Mouse (Mus musculus) kidney, postnatal 10 days (tissue): ENCODE results near the gene Egr2.

Experiments used
- DNase-seq: peaks from one replicate; pipeline ENCODE4 v3.0.0; 2021; ENCODE audit warnings: mixed read lengths

The Egr2 gene

DNA sequence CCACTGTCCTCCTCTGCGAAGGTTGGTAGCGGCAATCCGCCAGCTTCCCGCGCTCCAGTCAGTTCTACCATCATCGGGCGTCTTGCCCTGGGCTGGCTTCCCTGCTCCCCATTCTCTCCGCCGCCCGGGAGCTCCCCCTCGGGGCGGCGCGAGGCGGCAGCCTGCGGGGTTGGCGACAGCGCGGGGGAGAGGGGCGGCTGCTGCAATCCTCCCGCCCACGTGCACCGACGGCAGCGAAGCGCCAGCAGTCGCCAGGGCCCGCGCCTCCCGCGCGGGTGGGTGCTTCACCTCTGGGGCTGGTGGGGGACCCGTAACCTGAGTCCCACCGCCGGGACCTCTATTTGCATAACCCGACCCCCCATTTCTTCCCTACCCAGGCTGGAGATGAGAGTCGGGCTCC is at the start of gene Egr2:
Egr2 (plus strand) TSS at position 220 of the 400 bp plus-strand sequence.
- peak; percentile 43 for DNase-seq

DNA sequence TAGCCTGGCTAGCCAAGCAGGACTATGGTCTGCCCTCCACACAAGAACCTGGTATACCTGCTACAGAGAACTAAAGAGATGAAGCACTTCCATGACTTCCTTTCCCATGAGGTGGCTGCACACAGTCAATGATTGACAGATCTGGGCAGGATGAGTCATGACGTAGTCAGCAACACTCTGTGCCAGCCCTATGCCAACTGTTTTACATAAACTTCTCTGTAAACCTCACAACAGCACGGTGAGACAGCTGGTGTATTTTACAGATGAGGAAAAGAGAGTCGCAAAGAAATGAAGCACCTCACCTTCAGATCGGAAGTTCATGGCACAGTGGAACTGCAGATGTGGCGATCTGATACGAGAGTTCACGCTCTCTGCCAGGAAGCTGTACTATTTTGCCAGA is 47.8 kb upstream of the Egr2 start:
- DNase-seq: peak; percentile 30

GRCm38 (mm10) chr10:67489836-67490235 is 45.4 kb upstream of the Egr2 start:
- DNase-seq: no peak

DNA sequence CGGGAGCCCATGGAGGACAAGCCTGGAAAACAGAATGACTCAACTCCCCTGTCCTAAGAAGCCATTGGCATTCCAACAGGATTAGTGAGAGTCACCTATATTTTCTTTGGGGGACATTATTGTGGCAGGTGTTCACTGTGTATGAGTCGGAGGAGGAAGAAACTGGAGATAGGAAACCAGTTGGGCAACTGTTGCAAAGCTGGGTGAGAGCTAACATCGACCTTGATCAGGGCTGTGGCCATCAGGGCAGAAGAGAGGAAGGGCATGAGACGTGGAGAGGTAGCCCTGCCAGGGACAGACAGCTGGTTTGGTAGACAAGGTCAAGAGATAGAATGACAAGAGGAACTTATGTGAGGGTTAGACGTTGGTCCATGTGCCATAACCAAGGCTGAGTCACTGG is 44.6 kb upstream of the Egr2 start:
- no peak for DNase-seq

GRCm38 (mm10) chr10:67492161-67492571 is 43.1 kb upstream of the Egr2 start:
- DNase-seq: no peak

GRCm38 (mm10) chr10:67493556-67493955 is 41.7 kb upstream of the Egr2 start:
- DNase-seq: no peak

GRCm38 (mm10) chr10:67497144-67497892 is 38.0 kb upstream of the Egr2 start:
- no peak for DNase-seq

DNA sequence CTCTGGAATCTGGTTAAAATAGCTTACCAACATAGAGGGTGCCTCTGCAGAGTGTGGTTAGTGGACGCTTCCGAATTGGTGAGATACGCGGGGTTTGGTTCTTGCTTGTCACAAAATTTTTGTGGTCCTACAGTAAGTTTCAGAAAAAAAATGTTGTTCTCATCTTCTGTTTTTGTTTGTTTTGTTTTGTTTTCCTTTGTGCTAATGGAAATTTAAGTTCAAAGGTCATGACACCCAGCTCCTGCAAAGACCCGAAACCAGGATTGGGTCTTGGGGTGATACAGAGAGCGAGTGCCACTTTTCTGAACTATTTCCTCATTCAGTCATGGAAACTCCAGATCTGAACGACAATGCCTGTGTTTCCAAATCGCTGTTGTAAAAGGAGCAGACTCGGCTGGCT is 37.3 kb upstream of the Egr2 start:
- DNase-seq: no peak

DNA sequence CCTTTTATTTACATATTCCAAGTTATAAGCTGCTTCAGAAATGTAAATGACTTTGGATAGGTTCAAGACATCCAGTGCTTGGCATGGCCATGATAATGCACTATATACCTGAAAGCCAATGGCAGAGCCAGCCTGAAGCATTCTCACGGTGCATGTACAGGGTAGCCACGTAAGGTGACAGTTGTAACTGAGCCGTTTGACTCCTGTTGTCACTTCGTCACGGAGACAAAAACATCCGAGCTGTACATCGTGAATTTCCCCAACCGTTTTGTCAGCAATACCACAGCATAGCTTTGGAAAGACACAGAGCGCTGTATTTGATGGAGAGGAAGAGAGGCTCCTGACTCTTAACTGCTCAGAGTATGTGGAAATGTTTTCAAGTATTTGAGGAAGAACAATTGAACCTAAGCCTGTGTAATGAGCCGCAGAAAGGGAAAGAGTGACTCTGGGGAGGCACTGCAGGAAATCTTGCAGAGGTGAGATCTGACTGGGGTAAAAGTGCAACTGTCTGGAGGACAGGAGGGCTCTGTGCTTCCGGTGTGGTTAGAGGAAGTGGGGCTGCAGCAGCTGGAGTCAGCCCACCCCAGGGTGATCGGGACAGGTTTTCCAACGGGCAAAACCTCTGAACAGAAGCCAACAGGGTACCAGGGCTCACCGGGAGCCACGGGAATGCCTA is 31.8 kb upstream of the Egr2 start:
- no peak for DNase-seq

DNA sequence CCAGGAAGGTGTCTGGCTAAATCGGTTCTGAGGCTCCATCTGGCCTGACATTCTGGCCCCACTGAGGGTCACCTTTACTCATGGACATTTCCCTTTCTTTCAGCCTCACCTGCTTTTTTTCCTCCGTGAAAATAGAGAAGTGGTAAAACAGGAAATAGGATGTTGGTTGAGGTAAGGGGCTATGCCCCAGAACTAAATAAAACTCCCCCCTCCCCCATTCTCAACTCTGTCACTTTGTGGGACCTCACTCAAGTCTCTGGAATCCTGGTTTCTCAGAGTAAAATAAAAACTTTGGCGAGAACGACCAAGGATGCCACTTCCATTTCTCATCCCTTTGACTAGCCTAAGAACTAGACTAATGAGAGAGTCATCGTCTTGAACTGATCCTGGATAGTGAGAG is 31.2 kb upstream of the Egr2 start:
- DNase-seq: no peak

DNA sequence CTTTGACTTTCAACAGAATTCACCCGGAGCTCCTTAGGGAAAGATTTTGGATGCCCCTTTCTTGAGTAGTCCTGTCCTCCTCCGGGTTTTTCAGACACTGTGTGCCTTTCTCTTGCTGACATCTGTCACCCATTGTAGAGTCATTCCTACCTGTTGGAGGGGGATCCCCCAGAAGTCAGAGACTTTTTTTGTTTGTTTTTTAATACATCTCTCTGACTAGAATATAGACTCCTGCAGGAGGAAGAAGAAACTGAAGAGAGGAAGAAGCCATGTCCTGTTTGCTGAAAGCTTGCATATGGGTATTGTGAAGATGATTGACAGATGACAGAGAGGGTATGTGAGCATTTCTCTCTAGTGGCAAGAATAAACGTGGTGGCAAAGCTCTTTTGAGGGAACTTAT is 30.0 kb upstream of the Egr2 start:
- DNase-seq: no peak

GRCm38 (mm10) chr10:67512211-67512610 is 23.1 kb upstream of the Egr2 start:
- DNase-seq: no peak

GRCm38 (mm10) chr10:67512871-67513270 is 22.4 kb upstream of the Egr2 start:
- no peak for DNase-seq

GRCm38 (mm10) chr10:67518733-67519132 is 16.5 kb upstream of the Egr2 start:
- DNase-seq: no peak

GRCm38 (mm10) chr10:67524130-67524529 is 11.1 kb upstream of the Egr2 start:
- DNase-seq: no peak

- no peak for DNase-seq
These were observed 10.6 kb upstream of the Egr2 start for GRCm38 (mm10) chr10:67524694-67525093.

GRCm38 (mm10) chr10:67526435-67526834 is 8.8 kb upstream of the Egr2 start:
- DNase-seq: no peak

- no peak for DNase-seq
These were observed 5.5 kb upstream of the Egr2 start for GRCm38 (mm10) chr10:67529769-67530168.

- peak; percentile 87 for DNase-seq
These were observed 697 bp downstream of the Egr2 start for GRCm38 (mm10) chr10:67535972-67536371.

- peak; percentile 78 for DNase-seq
These were observed 1.4 kb downstream of the Egr2 start for GRCm38 (mm10) chr10:67536621-67537141.

DNA sequence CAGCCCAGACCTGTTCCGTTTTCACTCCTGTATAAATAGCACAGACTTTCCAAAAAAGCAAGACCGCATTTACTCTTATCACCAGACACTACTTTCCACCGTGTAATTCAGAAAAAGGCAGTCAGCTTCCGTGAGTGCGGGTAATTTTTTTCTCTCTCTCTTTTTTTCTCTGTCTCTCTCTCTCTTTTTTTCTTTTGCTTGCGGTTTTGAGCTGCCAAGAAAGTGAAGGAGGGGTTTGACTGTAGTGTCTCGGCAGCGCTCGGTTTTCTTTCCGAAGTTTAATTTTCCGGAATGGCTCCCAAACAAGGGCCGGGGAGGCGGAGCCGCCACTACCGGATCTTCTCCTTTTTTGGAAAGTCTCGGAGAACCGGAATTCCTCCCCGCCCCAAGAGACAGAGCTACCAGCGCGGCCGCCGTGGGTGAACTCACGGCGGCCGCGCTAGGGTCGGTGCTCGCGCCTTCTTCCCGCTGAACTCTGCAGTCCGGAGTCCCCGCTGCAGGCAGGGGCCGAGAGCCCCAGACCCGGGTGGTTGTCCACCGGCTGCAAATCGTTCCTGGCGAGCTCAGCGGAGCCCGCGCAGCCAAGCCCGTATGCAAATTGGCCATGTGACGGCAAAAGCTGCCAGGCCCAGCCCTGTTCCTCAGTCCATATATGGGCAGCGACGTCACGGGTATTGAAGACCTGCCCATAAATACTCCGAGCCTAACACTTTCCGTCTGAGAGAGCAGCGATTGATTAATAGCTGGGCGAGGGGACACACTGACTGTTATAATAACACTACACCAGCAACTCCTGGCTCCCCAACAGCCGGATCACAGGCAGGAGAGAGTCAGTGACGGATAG is 2.1 kb downstream of the Egr2 start:
- peak; percentile 94 for DNase-seq

DNA sequence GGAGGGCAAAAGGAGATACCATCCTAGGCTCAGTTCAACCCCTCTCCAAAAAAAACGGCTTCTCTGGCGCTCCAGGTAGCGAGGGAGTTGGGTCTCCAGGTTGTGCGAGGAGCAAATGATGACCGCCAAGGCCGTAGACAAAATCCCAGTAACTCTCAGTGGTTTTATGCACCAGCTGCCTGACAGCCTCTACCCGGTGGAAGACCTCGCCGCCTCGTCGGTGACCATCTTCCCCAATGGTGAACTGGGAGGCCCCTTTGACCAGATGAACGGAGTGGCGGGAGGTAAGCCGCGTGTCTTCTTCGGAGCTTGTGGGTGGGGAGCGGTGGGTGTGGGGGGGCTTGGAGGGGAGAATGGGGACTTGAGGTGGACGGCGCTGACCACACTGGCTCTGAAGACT is 2.8 kb downstream of the Egr2 start:
- peak; percentile 24 for DNase-seq
